Mouse (Mus musculus): ENCODE measurements around the gene Tigd4.

DNA sequence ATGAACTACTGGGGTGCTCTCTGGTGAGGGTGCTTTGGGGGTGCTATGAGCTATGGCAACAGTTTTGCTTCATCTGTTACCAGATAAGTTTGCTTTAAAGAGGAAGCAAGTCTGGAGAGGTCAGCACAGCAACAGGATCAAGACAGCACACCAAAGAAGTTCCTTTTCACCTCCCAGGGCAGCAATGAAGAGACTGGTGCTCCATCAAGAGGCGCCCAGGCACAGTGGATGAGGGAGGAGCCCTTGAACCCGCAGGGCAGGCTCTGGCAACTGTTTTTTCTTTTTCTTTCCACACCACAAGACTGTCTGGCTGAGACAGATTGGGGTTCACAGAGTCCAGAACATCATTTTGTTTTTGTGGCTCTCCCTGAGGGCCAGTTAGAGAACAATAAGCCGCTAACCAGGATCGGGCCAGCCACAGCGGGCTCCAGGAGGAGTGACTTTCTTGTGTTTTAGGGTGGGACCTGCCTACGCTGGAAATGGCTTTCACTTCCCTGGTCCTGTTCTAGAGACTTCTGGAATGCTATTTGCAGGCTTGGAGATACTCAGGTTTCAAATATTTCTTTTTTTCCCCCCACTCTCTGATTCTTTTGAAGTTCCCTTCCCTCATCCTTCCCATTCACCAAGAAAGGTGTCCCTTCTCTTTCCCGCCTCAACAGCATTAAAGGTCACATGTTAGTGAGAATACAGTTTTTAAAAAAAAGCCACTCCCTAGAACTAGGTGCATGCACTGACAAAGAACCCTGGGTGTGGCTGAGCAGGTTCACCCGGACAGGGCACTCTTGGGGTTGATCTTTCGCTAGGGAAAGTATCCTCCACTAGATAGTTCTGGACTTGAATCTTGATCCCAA is 52.0 kb downstream of the Tigd4 start:
- no peak for TF ChIP-seq CHD2 (IDR thresholded peaks at IDR 0.05; ENCODE audit: low read length)
- TF ChIP-seq POLR2A (IDR thresholded peaks at IDR 0.05; ENCODE audit: low read depth, low read length) = no peak
- TF ChIP-seq CTCF (conservative IDR thresholded peaks at IDR 0.05 in 1 of 2, IDR thresholded peaks at IDR 0.05 in 1 of 2; ENCODE audit: low read depth in 2 of 2, low read length in 2 of 2) = no peak
- no peak for TF ChIP-seq EP300 (IDR thresholded peaks at IDR 0.05; ENCODE audit: low read length)

All from CH12.LX (cell line).